Mouse (Mus musculus): Measurements from ENCODE around the gene Kif1b. TPM values are rescaled to one million over a fixed set of nuclear protein-coding genes. Genes with fewer than 3 reads are reported as not detected.
A peak's percentile ranks its signal among the peaks of the same experiment; 100 is the strongest.
"Not testable (repeated sequence)": the region's sequence is repeated elsewhere in the genome, so short reads cannot be mapped to it uniquely, and the experiment has no call there.

The Kif1b gene
- total RNA-seq, 2 experiments from 2014 or later, result 256 to 358 TPM

- no peak for TF ChIP-seq CTCF (IDR thresholded peaks at IDR 0.05)
- H3K27ac ChIP-seq, result no peak overlapping the region
- intact Hi-C loops (cut with DNase I), result no loop called here
- DNase-seq, result no peak
- H3K4me3 ChIP-seq, result no peak overlapping the region
These were observed 81.2 kb downstream of the Kif1b start for GRCm38 (mm10) chr4:149226311-149226710.

GRCm38 (mm10) chr4:149223453-149223852, 84.0 kb downstream of the Kif1b start:
- DNase-seq, result no peak
- H3K4me3 ChIP-seq, result no peak overlapping the region
- H3K27ac ChIP-seq, result no peak overlapping the region
- TF ChIP-seq CTCF (IDR thresholded peaks at IDR 0.05), result peak; percentile 34; the same call in 1 of the 2 replicates
- intact Hi-C loops (cut with DNase I), result no loop called here

- intact Hi-C loops (cut with DNase I), result no loop called here
- no peak for TF ChIP-seq CTCF (IDR thresholded peaks at IDR 0.05)
- Histone ChIP-seq H3K4me3 (no peak overlapping the region), H3K27ac (no peak overlapping the region)
- no peak for DNase-seq
These were observed 87.0 kb downstream of the Kif1b start for GRCm38 (mm10) chr4:149220481-149220880.

DNA sequence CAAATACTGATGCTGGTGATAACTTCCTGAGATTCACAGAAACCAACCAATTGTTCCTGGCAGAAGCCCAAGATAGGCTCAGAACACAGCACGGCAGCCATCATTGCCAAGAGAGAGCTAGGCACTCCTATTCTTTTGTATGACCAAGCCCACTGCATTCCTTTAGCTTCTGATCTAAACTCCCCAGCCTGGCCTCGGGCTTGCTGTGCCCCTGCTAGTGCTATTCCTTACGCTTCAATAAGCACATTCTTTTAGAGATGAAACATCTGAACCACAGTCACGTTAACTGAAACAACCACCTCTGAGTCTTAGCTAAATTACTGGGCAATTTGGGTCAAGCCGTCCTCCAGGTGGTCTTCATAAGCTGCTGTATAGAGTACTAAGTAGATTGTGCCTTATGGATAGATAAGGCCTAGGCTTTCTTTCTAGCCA, 87.4 kb downstream of the Kif1b start:
- DNase-seq, result no peak
- intact Hi-C loops (cut with DNase I), result no loop called here
- H3K27ac ChIP-seq, result no peak overlapping the region
- no peak for TF ChIP-seq CTCF (IDR thresholded peaks at IDR 0.05)
- no peak overlapping the region for H3K4me3 ChIP-seq

DNA sequence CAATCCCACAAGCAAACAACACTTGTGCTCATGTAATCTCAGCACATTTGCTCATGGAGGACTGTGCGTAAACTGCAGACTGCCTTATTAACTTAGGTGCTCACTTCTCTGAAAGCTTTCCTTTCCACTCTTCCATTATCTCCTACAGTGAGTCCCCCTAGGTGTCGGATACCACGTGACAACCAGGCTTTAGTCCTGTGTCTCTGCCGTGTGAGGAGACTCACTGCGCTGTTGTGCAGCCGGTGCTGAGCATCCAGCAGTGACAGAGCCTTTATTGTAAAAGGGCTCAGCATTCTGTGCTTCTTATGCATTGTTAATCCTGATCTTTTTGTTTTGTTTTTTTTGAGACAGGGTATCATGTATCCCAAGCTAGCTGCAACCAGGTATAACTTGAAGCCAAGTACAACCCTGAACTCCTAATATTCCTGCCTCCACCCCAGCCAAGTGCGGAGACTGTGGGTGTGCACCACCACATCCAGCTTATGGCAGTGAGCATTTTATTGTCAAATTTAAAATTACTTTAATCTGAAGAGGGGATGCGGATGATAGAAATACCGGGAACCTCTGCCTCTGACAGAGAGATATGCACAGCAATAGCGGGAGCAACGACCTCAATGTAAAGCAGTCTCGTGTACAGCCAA, 88.0 kb downstream of the Kif1b start:
- Histone ChIP-seq H3K27ac (no peak overlapping the region), H3K4me3 (no peak overlapping the region)
- TF ChIP-seq CTCF (IDR thresholded peaks at IDR 0.05), result no peak
- intact Hi-C loops (cut with DNase I), result no loop called here
- no peak for DNase-seq

- no peak overlapping the region for H3K4me3 ChIP-seq
- TF ChIP-seq CTCF (IDR thresholded peaks at IDR 0.05), result no peak
- H3K27ac ChIP-seq, result no peak overlapping the region
- no peak for DNase-seq
- intact Hi-C loops (cut with DNase I), result no loop called here
These were observed 89.0 kb downstream of the Kif1b start for GRCm38 (mm10) chr4:149218476-149218875.

- Histone ChIP-seq H3K4me3 (no peak overlapping the region), H3K27ac (no peak overlapping the region)
- DNase-seq, result no peak
- intact Hi-C loops (cut with DNase I), result no loop called here
- no peak for TF ChIP-seq CTCF (IDR thresholded peaks at IDR 0.05)
These were observed 91.5 kb downstream of the Kif1b start for GRCm38 (mm10) chr4:149215982-149216381.

GRCm38 (mm10) chr4:149215397-149215796, 92.1 kb downstream of the Kif1b start:
- intact Hi-C loops (cut with DNase I), result no loop called here
- H3K27ac ChIP-seq, result no peak overlapping the region
- DNase-seq, result no peak

DNA sequence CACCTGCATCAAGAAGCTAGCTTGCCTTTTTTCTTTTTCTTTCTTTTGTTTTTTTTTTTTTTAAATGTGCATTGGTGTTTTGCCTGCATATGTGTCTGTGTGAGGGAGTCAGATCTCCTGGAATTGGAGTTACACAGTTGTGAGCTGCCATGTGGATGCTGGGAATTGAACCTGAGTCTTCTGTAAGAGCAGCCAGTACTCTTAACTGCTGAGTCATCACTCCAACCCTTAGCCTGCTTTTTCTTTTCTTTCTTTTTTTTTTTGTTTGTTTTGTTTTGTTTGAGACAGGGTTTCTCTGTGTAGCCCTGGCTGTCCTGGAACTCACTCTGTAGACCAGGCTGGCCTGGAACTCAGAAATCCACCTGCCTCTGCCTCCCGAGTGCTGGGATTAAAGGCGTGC, 93.0 kb downstream of the Kif1b start:
- DNase-seq; H3K27ac ChIP-seq; intact Hi-C loops (cut with DNase I): not testable (repeated sequence)

More at GRCm38 (mm10) chr4:149215397-149215796, 92.1 kb downstream of the Kif1b start:
- no peak overlapping the region for H3K4me3 ChIP-seq
- no peak for TF ChIP-seq CTCF (IDR thresholded peaks at IDR 0.05)

DNA sequence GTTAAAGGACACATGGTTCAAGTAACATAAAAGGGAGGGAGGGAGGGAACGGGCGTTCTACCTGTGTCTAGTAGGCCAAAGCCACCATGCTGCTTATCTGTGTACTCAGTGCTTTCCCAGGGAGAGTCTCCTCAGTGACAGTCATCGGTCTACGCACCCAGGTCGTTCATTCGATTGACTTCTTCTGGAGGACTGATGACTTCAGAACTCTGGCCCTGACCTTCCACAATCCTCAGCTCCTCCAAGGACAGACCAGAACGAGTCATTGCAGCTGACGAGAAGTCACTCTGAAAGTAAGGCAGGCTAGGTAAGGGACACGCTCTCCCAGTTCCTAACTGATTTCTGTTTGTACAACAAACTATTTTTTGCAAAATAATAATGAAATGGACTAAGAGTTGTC, 94.0 kb downstream of the Kif1b start:
- intact Hi-C loops (cut with DNase I), result no loop called here
- no peak for TF ChIP-seq CTCF (IDR thresholded peaks at IDR 0.05)
- Histone ChIP-seq H3K4me3 (no peak overlapping the region), H3K27ac (no peak overlapping the region)
- no peak for DNase-seq

More for the DNA sequence above, 93.0 kb downstream of the Kif1b start:
- H3K4me3 ChIP-seq, result not testable (repeated sequence)

DNA sequence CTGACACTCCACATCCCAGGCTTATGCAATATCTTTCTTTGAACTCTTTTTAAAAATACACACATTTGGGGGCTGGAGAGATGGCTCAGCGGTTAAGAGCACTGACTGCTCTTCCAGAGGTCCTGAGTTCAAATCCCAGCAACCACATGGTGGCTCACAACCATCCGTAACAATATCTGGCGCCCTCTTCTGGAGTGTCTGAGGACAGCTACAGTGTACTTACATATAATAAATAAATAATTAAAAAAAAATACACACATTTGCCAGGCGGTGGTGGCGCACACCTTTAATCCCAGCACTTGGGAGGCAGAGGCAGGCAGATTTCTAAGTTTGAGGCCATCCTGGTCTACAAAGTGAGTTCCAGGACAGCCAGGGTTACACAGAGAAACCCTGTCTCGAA, 96.1 kb downstream of the Kif1b start:
- intact Hi-C loops (cut with DNase I); H3K4me3 ChIP-seq; DNase-seq; H3K27ac ChIP-seq: not testable (repeated sequence)
- TF ChIP-seq CTCF (IDR thresholded peaks at IDR 0.05), result peak; percentile 41; the same call in 1 of the 2 replicates

- intact Hi-C loops (cut with DNase I), result no loop called here
- Histone ChIP-seq H3K4me3 (no peak overlapping the region), H3K27ac (no peak overlapping the region)
- no peak for TF ChIP-seq CTCF (IDR thresholded peaks at IDR 0.05)
- DNase-seq, result no peak
These were observed 105.0 kb downstream of the Kif1b start for GRCm38 (mm10) chr4:149202467-149202866.

- intact Hi-C loops (cut with DNase I), result no loop called here
- no peak for DNase-seq
- H3K27ac ChIP-seq, result no peak overlapping the region
- no peak overlapping the region for H3K4me3 ChIP-seq
- no peak for TF ChIP-seq CTCF (IDR thresholded peaks at IDR 0.05)
These were observed 106.4 kb downstream of the Kif1b start for GRCm38 (mm10) chr4:149201110-149201509.

GRCm38 (mm10) chr4:149197180-149197579, 110.3 kb downstream of the Kif1b start:
- Histone ChIP-seq H3K27ac (no peak overlapping the region), H3K4me3 (no peak overlapping the region)
- intact Hi-C loops (cut with DNase I), result no loop called here
- DNase-seq, result no peak
- TF ChIP-seq CTCF (IDR thresholded peaks at IDR 0.05), result no peak
